Mouse (Mus musculus): Measurements from ENCODE around the gene Lrp5.
A peak's percentile ranks its signal among the peaks of the same experiment; 100 is the strongest.

Lrp5 gene

DNA sequence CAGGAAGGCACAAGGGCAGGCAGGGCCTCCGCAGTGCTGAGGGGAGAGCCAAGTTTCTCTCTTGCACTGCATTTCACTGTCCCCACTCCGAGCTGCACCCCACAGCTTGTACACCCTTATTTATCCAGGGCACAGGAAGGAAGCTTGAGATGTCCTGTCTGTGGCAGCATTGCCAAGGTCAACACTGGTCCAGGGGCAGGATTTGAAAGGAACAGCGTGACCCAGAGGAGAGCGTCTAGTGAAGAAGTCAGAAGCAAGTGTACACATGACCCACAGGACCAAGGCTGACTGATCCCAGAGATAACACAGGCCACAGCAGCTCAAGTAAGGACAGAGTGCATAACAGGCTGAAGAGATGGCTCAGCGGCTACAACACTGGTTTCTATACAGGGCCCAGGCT is 32.3 kb downstream of the Lrp5 start:
- DNase-seq = no peak

GRCm38 (mm10) chr19:3653508-3653907 is 32.9 kb downstream of the Lrp5 start:
- no peak for DNase-seq

DNA sequence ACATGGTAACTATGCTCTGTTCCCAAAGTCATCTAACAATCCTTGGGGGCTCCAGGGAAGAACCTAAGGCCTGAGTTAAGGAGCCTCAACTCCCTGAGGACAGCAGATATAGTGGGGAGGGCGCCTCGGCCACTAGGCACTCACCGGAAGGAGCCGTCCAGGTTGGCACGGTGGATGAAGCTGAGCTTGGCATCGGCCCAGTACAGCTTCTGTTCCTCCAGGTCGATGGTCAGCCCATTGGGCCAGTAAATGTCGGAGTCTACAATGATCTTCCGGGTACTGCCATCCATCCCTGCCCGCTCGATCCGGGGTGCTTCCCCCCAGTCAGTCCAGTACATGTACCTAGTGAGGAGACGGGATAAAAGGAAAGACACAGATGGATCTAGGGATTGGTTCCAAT is 34.4 kb downstream of the Lrp5 start:
- DNase-seq = no peak

GRCm38 (mm10) chr19:3651220-3651619 is 35.1 kb downstream of the Lrp5 start:
- no peak for DNase-seq

- no peak for DNase-seq
Measured at GRCm38 (mm10) chr19:3650448-3650847, 35.9 kb downstream of the Lrp5 start.

DNA sequence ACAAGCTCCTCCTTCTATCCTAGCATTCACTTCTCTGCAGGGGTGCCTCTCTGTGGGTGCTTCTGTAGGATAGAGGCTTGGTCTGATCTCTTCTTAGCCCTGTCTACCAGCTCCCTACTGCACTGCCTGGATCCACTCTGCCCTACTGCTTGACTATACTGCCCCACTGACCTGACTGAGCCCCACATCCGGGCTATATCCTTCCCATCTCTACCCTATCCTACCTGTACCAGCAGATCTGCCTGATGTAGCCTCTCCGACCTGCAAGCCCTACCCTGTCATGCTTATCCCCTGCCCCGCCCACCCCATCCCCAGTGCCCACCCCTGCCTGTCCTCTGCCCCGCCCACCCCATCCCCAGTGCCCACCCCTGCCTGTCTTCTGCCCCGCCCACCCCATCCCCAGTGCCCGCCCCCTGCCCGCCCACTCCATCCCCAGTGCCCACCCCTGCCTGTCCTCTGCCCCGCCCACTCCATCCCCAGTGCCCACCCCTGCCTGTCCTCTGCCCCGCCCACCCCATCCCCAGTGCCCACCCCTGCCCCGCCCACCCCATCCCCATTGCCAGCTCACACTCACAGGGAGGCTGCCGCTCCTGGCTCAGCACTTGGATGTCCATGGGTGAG is 37.4 kb downstream of the Lrp5 start:
- DNase-seq = no peak

DNA sequence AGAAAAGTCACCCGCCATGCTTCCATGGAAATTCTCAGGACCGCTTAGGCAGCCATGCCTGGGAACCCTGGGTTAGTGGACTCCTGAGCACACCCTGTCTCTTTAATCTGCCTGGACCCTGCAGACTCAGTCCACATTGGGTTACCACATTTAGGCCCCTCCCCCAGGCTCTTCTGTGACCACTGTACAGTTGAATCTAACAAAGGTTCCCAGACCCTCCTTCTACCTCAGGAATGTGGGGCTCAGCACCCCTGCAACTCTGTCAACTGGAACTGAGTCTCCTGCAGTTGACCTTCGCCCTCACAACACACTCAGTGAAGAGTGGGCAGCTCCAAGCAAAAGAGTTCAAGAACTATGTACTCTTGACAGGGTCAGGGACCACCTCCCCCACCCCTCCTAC is 38.4 kb downstream of the Lrp5 start:
- DNase-seq = no peak

GRCm38 (mm10) chr19:3645813-3646212 is 40.6 kb downstream of the Lrp5 start:
- no peak for DNase-seq

GRCm38 (mm10) chr19:3645318-3645717 is 41.0 kb downstream of the Lrp5 start:
- DNase-seq = no peak

DNA sequence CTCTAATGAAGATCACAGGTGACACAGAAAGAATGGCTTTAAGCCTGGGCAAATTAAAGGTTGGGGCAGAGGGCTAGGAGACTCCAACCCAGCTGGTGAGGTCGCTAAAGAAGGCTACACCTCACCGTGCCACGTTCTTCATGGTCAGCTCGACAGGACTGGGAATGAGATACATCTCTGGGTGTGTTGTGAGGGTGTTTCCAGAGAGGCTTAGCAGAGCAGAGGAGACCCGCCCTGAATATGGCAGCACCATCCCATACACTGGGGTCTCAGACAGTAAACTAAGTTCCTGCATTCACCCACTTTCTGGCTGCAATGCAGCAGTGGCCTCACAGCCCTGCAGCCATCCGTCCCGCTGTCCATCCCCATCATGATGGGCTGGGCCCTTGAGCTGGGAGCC is 46.8 kb downstream of the Lrp5 start:
- no peak for DNase-seq

DNA sequence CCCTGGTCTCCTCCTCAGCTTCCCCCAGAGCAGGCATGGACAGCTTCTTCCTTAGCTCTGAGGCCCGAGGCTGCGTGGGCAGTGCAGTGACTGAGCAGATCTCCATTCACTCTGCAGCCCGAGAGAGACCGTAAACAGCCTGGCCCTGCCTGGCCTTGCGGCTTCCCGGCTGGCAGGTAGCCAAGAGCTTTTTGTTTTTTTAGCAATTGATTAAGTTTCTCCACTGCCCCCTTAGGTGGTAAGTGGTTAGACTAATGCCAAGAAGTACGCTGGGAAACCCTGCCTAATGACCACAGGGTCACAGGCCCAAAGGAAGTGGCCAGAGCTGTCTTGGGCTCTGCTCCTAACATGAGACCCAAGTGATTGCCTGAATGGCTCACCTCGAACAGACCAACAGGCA is 47.7 kb downstream of the Lrp5 start:
- DNase-seq = peak; percentile 74

GRCm38 (mm10) chr19:3632018-3632417 is 54.3 kb downstream of the Lrp5 start:
- no peak for DNase-seq

DNA sequence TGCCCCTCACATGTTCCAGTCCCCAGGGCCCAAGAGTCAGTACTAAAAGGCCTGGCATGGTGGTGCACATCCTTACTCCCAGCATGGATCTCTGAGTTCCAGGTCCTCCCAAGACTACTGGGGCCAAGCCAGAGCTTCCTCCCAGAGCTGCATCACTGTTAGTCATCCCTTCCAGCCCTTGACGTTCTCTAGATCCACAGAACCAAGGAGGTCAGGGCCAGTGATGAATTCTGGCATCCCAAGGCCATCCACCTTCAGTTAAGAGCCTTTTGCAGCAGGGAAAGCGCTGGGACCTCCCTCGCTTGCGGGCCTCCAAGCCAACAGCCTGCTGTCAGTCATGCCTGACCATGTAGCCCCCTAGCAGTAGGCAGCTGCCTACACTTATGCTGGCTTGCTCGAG is 54.9 kb downstream of the Lrp5 start:
- DNase-seq = no peak

DNA sequence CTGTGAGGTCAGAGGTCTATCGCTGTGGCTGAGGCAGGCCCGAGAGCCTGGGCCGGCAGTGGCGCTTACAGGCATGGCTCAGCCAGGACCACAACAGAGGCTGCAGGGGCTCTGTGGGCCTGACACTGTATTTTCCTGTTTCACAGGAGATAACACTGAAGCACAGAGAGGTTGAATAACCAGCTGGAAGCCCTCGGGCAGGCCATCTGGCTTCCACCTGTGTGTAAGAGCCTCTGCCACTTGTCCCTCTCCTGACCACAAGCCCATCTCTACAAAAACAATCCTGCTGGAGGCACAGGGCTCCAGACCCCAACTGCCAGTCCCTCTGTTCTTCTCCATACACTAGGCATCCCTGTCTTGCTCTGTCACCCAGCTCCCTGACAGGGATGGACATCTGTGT is 55.9 kb downstream of the Lrp5 start:
- no peak for DNase-seq

DNA sequence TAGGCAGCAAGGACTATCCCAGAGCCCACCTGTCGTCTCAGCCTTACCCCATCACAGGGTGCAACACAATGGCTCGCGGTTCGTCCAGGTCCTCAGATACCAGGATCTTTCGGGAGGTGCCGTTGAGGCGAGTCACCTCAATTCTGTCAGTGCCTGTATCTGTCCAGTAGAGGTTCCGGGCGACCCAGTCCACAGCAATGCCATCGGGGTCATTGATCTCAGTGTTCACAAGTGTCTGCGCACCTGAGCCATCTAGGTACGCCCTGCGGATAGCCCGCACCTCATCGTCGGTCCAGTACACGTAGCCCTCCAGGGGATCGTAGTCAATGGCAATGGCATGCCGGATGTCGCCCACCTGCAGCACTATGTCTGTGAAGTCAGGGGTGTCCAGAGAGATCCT is 56.3 kb downstream of the Lrp5 start:
- no peak for DNase-seq

- no peak for DNase-seq
Measured at GRCm38 (mm10) chr19:3628223-3628622, 58.1 kb downstream of the Lrp5 start.

- DNase-seq = no peak
Measured at GRCm38 (mm10) chr19:3625111-3625510, 61.3 kb downstream of the Lrp5 start.

DNA sequence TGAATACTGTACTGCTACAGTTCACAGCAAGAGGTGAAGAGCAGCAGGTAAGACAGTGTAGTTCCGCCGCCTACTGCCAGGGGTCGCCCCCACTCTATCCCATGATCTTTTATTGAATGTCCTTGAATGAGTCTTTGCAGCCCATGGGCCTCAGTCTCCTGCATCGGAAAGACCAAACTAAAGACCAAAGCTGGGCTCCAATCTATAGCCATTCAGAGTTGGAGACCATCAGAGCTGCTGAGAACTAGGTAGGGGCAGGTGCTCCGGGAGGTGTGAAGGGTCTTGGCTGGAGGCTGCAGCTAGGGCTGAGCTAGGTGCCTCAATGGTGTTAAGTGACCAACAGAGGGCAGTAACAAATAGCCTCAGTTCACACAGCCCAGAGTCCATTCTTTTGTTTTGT is 62.5 kb downstream of the Lrp5 start:
- peak; percentile 74 for DNase-seq

- DNase-seq = no peak
Measured at GRCm38 (mm10) chr19:3623294-3623693, 63.1 kb downstream of the Lrp5 start.

DNA sequence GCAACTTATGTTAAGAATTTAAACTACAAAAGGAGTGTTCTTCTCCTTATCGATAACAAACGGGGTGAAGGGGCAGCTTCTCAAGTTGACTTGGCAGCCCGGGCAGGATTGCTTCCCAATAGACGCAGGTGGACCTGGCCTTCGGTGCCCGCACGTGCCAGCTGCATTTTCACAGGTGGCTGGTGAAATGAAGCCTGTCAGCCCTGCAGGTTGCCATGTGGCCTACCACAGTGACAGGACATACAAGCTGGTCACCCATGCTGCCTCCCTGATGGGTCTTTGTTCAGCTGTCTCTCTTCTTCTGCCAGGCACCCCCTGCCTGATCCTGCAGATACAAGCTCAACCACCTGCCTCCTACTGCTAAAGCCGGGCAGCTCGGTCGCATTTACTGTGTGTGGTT is 65.5 kb downstream of the Lrp5 start:
- DNase-seq = no peak

GRCm38 (mm10) chr19:3619359-3619758 is 67.0 kb downstream of the Lrp5 start:
- DNase-seq = no peak

- DNase-seq = no peak
Measured at GRCm38 (mm10) chr19:3613991-3614390, 72.4 kb downstream of the Lrp5 start.

DNA sequence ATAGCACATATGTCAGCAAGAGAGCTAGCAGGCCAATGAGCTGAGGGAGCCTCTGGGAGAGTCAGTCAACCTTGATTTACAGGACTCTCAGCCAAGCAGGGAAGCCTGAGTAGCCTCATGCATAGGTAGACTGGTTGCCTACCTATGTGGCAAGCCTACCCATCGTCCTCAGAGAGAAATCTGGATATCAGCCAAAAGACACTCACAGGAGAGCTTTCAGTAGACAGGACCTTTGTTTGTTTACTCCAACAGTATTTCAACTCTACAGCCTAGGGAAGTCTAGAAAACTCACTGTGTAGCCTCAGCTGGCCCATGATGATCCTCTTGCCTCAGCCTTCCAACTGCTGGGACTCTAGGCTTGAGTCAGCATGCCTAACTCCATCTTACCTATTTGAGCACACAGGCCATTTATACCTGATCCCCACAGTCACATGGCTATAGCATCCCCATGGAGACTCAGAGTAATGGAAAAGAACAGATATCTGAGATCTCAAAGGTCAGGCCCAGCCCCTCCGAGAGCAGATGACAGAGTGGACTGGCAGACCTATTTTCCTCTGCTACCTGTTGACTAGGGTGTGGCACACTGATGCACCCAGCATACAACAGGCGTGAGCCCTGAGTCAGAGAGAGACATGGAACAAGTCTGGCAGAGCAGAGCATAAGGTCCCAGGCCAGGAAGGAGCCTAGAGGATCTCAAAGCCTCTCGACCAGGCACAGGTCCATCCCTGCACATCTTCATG is 73.7 kb downstream of the Lrp5 start:
- no peak for DNase-seq

- DNase-seq = peak; percentile 49
Measured at GRCm38 (mm10) chr19:3611730-3612129, 74.6 kb downstream of the Lrp5 start.

GRCm38 (mm10) chr19:3610886-3611285 is 75.5 kb downstream of the Lrp5 start:
- DNase-seq = peak; percentile 20
